Mouse (Mus musculus) embryonic facial prominence, embryonic 14.5 days (tissue): ENCODE measurements at regions not wholly inside any gene's neighbourhood (a gene's known extent, or its start where the extent isn't known, plus 50 kb on each side); places are given as distances from the start of the nearest gene placed in this dataset.

Source experiments
- ATAC-seq: fragments of 200-750 bp; cut with Nextera tagmentation; 2 replicates; pipeline ENCODE4 v1.8.0; 2017; ENCODE audit warnings: low read depth, moderate number of reproducible peaks, moderate TSS enrichment
- DNase-seq: peaks from one replicate; pipeline ENCODE4 v3.0.0-alpha.2; 2015; ENCODE audit warnings: low spot score
- H3K27ac ChIP-seq: fragments of 300-500 bp; sonication (generic); replicated peaks from 2 replicates; pipeline ENCODE4 v1.5.1; 2014; ENCODE audit warnings: low read depth, mild to moderate bottlenecking, low read length, moderate library complexity
- H3K27me3 ChIP-seq: fragments of 300-500 bp; sonication (generic); replicated peaks from 2 replicates; pipeline ENCODE4 v1.6.1; 2014; ENCODE audit warnings: low read length; ENCODE audit not compliant: control insufficient read depth, insufficient read depth
- H3K36me3 ChIP-seq: fragments of 300-500 bp; sonication (generic); 2 replicates; pipeline ENCODE4 v1.6.1; 2014; ENCODE audit warnings: low read length, mixed read lengths; ENCODE audit not compliant: control insufficient read depth, insufficient read depth
- H3K4me1 ChIP-seq: fragments of 300-500 bp; sonication (generic); 2 replicates; pipeline ENCODE4 v1.6.1; 2014; ENCODE audit warnings: antibody characterized with exemption, low read length; ENCODE audit not compliant: control insufficient read depth, insufficient read depth
- H3K4me2 ChIP-seq: fragments of 300-500 bp; sonication (generic); 2 replicates; pipeline ENCODE4 v1.6.1; 2014; ENCODE audit warnings: low read depth, mild to moderate bottlenecking, low read length, moderate library complexity, mixed read lengths
- H3K4me3 ChIP-seq: fragments of 300-500 bp; sonication (generic); 2 replicates; pipeline ENCODE4 v1.5.1; 2014; ENCODE audit warnings: low read depth, mild to moderate bottlenecking, low read length
- H3K9ac ChIP-seq: fragments of 300-500 bp; sonication (generic); 2 replicates; pipeline ENCODE4 v1.6.1; 2014; ENCODE audit warnings: low read depth, mild to moderate bottlenecking, low read length, moderate library complexity, mixed read lengths
- H3K9me3 ChIP-seq: fragments of 300-500 bp; sonication (generic); 2 replicates; pipeline ENCODE4 v1.6.1; 2016; ENCODE audit warnings: low read length; ENCODE audit not compliant: control insufficient read depth
- WGBS: fragments of 180-500 bp; shearing (Covaris S2); extraction: QIAGEN DNeasy Blood & Tissue Kit; methylation state at CpG from one replicate; pipeline ENCODE4 v1.1.7; 2014; 5-methylcytosine and 5-hydroxymethylcytosine counted together

DNA sequence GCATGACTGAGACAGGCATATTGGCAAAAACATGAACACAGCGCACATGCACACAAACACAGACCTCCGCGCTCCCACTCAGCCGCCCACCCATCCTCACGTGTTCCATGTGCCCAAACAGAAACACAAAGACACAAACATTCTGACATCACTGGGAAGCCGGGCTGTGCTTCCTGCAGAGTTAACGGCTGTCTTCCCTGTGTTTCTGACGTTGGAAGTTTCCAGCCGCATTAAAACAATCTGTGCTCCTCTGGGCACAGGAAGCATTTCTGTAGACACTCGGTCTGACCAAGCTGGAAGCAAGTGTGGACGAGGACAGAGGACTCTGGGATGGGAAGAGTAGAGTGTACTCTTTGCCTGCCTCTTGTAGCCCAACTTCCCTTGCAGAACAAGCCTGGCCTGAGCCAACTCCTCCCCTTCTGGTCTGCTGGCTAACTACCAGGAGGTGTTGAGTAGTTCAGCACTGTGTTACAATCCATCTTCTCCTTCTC lies 296.2 kb upstream of the Zfp703 start:
- WGBS, result 66% methylated on average over 11 of the region's 11 CpGs
- DNase-seq, result no peak
- ATAC-seq, result no peak

DNA sequence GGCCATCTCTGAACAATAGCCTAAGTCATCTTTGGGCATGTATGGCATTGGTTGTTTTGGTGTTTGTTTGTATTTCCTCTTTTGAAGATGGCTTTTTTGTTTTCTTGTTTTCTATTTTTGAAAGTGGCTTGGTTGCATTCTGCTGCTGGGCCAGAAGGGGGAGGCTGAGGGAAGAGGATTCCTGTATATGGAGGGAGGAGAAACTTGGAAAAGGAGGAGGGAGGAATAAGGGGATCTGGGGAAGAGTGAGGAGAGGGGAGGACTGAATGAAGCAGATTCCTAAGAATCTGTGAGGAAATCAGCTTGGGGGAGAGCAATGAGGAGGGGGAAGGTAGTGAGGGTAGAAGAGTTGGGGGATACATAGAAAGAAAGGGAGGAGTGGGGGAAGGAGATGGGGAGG lies 290.0 kb upstream of the Zfp703 start:
- Histone ChIP-seq H3K36me3 (no peaks in the 10 kb centered on the region), H3K9me3 (no peaks in the 10 kb centered on the region)

More for the DNA sequence above, 296.2 kb upstream of the Zfp703 start:
- H3K9ac ChIP-seq, result no peak overlapping the region
- no peak overlapping the region for H3K27ac ChIP-seq
- peaks cover 8% of the 10 kb centered on the region; the same call in 1 of the 2 replicates for H3K27me3 ChIP-seq
- H3K4me1 ChIP-seq, result peaks cover 6% of the 10 kb centered on the region; the same call in 1 of the 2 replicates
- H3K4me2 ChIP-seq, result no peak overlapping the region
- no peak overlapping the region for H3K4me3 ChIP-seq
- H3K9me3 ChIP-seq, result no peaks in the 10 kb centered on the region
- H3K36me3 ChIP-seq, result no peaks in the 10 kb centered on the region

DNA sequence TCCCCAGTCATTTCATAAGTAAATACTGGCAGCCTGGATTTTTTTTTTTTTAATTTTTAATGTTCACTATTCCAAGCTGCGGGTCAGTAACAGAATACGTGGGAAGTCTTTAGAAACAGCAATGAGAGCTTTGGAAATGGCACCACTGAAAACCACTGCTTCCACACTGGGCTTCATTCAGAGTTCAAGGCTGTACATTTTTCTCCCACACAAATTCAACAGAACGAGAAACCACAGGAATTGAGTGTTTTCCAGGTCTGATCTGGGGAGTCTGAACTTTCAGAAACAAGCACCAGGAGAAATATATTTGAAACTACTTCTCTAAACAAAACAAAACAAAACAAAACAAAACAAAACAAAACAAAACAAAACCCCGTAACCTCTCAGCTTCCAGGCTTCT lies 289.1 kb upstream of the Zfp703 start:
- H3K9ac ChIP-seq, result no peak overlapping the region
- H3K4me1 ChIP-seq, result peaks cover 15% of the 10 kb centered on the region
- H3K27ac ChIP-seq, result peak overlapping the region; percentile 45
- ATAC-seq (no peak; the same call in 1 of the 2 replicates), DNase-seq (peak; percentile 68)
- no peaks in the 10 kb centered on the region for H3K27me3 ChIP-seq
- WGBS, result 48% methylated on average over 4 of the region's 4 CpGs
- no peak overlapping the region for H3K4me3 ChIP-seq
- no peaks in the 10 kb centered on the region for H3K36me3 ChIP-seq
- no peak overlapping the region for H3K4me2 ChIP-seq
- no peaks in the 10 kb centered on the region for H3K9me3 ChIP-seq

More for the DNA sequence above, 290.0 kb upstream of the Zfp703 start:
- 0 out of 2 replicates have a peak, but pooled peaks cover 4% of the 10 kb centered on the region for H3K27me3 ChIP-seq
- DNase-seq, result peak; percentile 63
- peaks cover 15% of the 10 kb centered on the region for H3K4me1 ChIP-seq
- no peak overlapping the region for H3K4me2 ChIP-seq
- no peak overlapping the region for H3K4me3 ChIP-seq
- no peak overlapping the region for H3K27ac ChIP-seq
- ATAC-seq, result no peak
- H3K9ac ChIP-seq, result no peak overlapping the region

DNA sequence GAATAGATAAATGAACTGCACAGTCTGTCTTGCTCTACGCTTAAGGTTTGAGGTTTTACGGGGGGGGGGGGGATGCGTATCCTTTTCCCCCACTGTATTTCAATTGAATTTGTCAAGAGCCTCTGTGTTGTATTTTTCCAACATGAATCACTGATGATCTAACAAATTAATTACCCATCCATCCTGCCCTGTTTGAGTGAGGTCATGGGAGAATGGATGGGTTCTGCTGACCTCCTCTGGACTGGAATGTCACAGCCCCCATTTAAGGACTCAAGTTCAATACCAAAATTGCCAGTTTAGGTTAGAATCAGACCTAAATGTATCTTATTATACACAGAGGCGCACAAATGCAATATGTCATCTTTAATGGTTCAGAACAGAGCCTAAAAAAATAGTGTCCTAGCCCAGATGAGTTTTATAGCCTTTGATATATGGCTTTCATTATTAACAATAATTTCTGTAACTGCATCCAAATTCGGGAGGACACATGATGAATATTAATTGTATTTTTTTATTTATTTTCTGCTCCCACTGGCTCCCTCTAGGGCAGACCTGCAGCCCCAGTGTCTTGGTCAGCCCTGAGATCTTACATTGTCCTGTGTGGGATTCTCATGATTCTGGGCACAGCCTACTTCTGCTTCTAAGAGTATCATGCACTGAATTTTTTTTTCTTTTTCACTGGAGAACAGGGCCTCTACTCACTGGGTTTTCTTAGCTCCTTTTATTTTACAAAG lies 288.2 kb upstream of the Zfp703 start:
- Histone ChIP-seq H3K4me3 (no peak overlapping the region), H3K27ac (no peak overlapping the region), H3K36me3 (no peaks in the 10 kb centered on the region), H3K27me3 (no peaks in the 10 kb centered on the region), H3K4me1 (peaks cover 15% of the 10 kb centered on the region), H3K4me2 (no peak overlapping the region), H3K9ac (no peak overlapping the region), H3K9me3 (no peaks in the 10 kb centered on the region)
- WGBS, result 64% methylated on average over 5 of the region's 5 CpGs
- ATAC-seq (no peak), DNase-seq (no peak)

DNA sequence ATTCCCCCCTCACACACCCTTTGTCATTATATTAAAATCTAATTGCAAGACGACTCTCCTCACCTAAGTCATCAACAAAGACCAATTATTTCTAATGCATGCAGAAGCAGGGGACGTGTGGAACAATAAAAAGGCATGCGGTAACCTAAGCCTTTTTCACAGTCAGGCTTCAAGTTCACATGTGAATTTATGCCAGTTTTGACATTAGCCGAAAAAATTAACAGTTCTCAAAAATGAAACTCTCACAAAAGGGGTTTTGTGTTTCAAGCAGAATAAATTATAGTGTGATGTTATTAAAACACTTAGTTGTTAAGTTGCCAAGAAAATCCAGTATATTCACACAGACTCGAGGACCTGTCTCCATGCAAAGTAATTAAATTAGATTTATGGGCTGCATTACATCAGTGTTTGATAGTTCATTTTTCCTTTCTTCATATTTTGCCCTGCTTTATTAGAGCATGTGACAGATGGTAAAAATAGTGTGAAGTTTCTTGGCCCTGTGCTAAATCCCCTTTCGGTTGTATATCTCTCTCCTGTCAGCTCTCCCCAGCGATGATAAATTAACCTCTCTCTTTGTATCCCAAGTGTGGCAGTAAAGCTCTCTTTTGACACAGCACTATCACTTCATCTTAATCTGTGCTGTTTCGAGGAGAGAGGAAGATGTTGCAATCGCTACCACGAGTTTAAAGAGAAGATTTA lies 287.5 kb upstream of the Zfp703 start:
- peak; percentile 66 for DNase-seq
- no peaks in the 10 kb centered on the region for H3K9me3 ChIP-seq
- no peaks in the 10 kb centered on the region for H3K36me3 ChIP-seq
- no peak overlapping the region for H3K4me2 ChIP-seq
- no peak overlapping the region for H3K4me3 ChIP-seq
- H3K27ac ChIP-seq, result no peak overlapping the region
- H3K9ac ChIP-seq, result no peak overlapping the region
- H3K27me3 ChIP-seq, result no peaks in the 10 kb centered on the region
- ATAC-seq, result peak; percentile 41
- H3K4me1 ChIP-seq, result peaks cover 15% of the 10 kb centered on the region
- 35% methylated on average over 10 of the region's 10 CpGs for WGBS

DNA sequence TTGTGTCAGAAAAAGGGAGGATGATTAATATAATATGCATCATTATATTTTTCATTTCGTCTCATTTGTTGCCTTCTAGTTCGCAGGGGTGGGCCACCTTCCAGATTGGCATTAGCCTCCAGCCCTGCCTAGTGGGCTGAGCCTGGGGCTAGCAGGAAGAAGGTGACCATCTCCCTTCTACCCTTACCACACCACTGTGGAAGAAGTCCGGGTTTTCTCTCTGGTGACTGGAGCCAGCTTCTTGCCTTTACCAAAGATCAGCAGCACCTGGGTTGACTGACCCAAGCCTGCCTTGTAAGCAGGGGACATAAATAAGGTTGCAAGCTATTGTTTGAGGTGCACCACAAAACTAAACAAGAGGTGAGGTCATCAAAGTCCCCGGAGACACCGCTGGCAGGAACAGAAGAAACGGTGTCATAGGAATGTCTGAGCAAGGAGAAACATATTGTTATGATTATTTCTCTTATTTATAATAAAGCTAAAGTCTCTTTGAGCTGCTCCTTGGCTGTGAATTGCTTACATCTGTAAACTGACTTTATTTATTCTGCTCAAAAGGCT lies 286.9 kb upstream of the Zfp703 start:
- no peak overlapping the region for H3K4me3 ChIP-seq
- no peak overlapping the region for H3K4me2 ChIP-seq
- no peak overlapping the region for H3K9ac ChIP-seq
- no peak overlapping the region for H3K27ac ChIP-seq
- H3K36me3 ChIP-seq, result no peaks in the 10 kb centered on the region
- ATAC-seq (no peak), DNase-seq (no peak)
- H3K27me3 ChIP-seq, result no peaks in the 10 kb centered on the region
- 55% methylated on average over 6 of the region's 6 CpGs for whole genome bisulfite sequencing
- no peaks in the 10 kb centered on the region for H3K9me3 ChIP-seq
- H3K4me1 ChIP-seq, result peaks cover 15% of the 10 kb centered on the region

DNA sequence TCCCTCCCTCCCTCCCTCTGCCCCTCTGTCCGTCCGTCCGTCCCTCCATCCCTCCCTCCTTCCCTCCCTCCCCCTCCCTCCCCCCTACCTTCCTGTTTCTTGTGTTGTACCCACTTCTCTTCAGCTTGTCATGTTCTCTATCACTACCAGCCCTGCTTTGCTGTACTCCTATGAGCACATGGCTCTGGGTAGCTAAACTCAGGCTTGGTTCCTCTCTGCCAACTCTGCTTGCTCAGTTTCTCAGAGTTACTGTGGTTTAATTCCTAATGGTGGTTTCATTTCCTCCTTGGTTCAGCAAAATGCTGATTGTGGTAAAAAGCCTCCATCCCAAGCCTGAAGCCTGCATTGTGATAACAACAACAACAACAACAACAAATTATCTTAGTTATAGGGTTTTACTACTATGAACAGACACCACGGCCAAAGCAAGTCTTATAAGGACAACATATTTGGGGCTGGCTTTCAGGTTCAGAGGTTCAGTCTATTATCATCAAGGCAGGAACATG lies 279.5 kb upstream of the Zfp703 start:
- H3K9me3 ChIP-seq, result no peaks in the 10 kb centered on the region
- 94% methylated on average over 1 of the region's 4 CpGs for WGBS

DNA sequence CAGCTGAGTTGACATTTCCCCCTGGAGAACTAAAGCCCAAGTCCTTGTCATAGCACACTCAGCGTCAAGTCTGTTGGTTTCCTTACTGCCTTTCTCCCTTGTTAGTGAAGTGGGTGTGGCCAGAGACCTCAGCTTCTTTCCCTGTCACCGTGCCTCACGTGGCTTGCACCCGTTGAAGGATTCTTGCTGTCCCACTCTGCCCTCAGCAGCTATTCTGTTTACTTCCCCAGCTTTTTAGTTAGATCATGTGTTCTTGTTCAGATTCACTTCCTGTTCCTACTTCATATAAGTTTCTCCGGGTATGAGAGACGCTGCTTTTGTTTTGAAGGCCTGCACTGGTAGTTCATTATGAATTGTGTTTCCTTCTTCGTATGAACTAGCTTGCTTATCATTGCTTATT lies 278.5 kb upstream of the Zfp703 start:
- ATAC-seq, result no peak
- no peaks in the 10 kb centered on the region for H3K36me3 ChIP-seq
- no peak overlapping the region for H3K4me2 ChIP-seq
- H3K27ac ChIP-seq, result no peak overlapping the region
- no peaks in the 10 kb centered on the region for H3K9me3 ChIP-seq
- H3K4me1 ChIP-seq, result no peaks in the 10 kb centered on the region
- H3K9ac ChIP-seq, result no peak overlapping the region
- no peak overlapping the region for H3K4me3 ChIP-seq
- no peak for DNase-seq
- 50% methylated on average over 7 of the region's 7 CpGs for WGBS
- no peaks in the 10 kb centered on the region for H3K27me3 ChIP-seq

More for the DNA sequence above, 279.5 kb upstream of the Zfp703 start:
- no peak overlapping the region for H3K27ac ChIP-seq
- no peak overlapping the region for H3K9ac ChIP-seq
- H3K4me1 ChIP-seq, result no peaks in the 10 kb centered on the region
- H3K27me3 ChIP-seq, result no peaks in the 10 kb centered on the region
- no peak overlapping the region for H3K4me3 ChIP-seq
- ATAC-seq, result no peak
- DNase-seq, result no peak
- H3K36me3 ChIP-seq, result no peaks in the 10 kb centered on the region
- no peak overlapping the region for H3K4me2 ChIP-seq
